ENCODE assay signal across 8 mouse cellular contexts in the genomic region with DNA sequence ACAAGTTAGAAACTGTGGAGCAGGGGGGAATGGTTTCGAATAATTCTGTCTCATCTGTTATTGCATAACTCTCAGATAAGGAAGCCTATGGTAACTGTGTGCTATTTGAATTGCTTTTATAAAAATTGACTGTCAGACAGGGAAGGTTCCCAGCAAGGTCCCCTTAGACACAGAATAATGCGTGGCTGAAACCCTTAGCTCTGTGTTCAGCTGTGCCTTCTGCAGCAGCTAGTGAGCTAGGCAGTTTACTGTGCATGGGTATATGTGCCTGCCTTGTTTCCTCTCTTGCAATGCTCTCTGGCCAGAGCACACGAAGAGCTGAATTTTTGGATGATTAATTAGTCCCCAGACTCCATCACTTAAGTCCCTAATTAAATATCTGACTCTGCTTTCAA. TPM values are rescaled to one million over a fixed set of nuclear protein-coding genes. Genes with fewer than 3 reads are reported as not detected.
A peak's percentile ranks its signal among the peaks of the same experiment; 100 is the strongest.
DNase-seq lines count a peak whose midpoint lies in the region; ATAC-seq and TF ChIP-seq lines count a peak whose summit lies in the region.

No protein-coding gene starts in this region.

- peak overlapping the region; percentile 37; the same call in 1 of the 2 replicates for H3K27ac ChIP-seq in lung, embryonic 15.5 days
- H3K27ac ChIP-seq in forebrain, embryonic 14.5 days (ENCODE audit: low read depth, low read length): no peak overlapping the region; the same call in 1 of the 2 replicates
- peak overlapping the region; percentile 15; the same call in 1 of the 2 replicates for H3K27ac ChIP-seq in intestine, postnatal 0 days (ENCODE audit: low read depth, low read length)
- H3K27ac ChIP-seq in olfactory bulb, adult 2 months (ENCODE audit: insufficient read depth, low read depth, low read length): peak overlapping the region; percentile 43; the same call in 1 of the 2 replicates

- no peak for TF ChIP-seq POLR2A in olfactory bulb, adult 2 months (IDR thresholded peaks at IDR 0.05; ENCODE audit: insufficient read depth, low read depth, low read length)

- no peak for ATAC-seq in lung, embryonic 15.5 days (ENCODE audit: borderline replicate concordance, extremely low read depth, low FRiP score, low TSS enrichment)
- ATAC-seq in forebrain, embryonic 14.5 days: peak; percentile 56; the same call in 1 of the 2 replicates
- ATAC-seq in intestine, postnatal 0 days: peak; percentile 31

- WGBS in lung, embryonic 15.5 days: 18% methylated on average over 3 of the region's 3 CpGs
- 25% methylated on average over 3 of the region's 3 CpGs for WGBS in forebrain, embryonic 14.5 days
- 7% methylated on average over 3 of the region's 3 CpGs for WGBS in intestine, postnatal 0 days
- 16% methylated on average over 3 of the region's 3 CpGs for WGBS in olfactory bulb, adult 2 months

- no peaks in the 10 kb centered on the region for H3K27me3 ChIP-seq in lung, embryonic 15.5 days
- no peaks in the 10 kb centered on the region for H3K27me3 ChIP-seq in forebrain, embryonic 14.5 days (replicated peaks; ENCODE audit: control insufficient read depth, insufficient read depth, low read length)
- no peaks in the 10 kb centered on the region for H3K27me3 ChIP-seq in intestine, postnatal 0 days (replicated peaks; ENCODE audit: control insufficient read depth, insufficient read depth, low read length)

- H3K36me3 ChIP-seq in lung, embryonic 15.5 days: no peaks in the 10 kb centered on the region
- H3K36me3 ChIP-seq in forebrain, embryonic 14.5 days (ENCODE audit: control insufficient read depth, insufficient read depth, low read length): no peaks in the 10 kb centered on the region
- no peaks in the 10 kb centered on the region for H3K36me3 ChIP-seq in intestine, postnatal 0 days (ENCODE audit: control insufficient read depth, insufficient read depth)

- H3K4me1 ChIP-seq in lung, embryonic 15.5 days: peaks cover 22% of the 10 kb centered on the region
- peaks cover 10% of the 10 kb centered on the region for H3K4me1 ChIP-seq in forebrain, embryonic 14.5 days (ENCODE audit: control insufficient read depth, insufficient read depth, low read length)
- H3K4me1 ChIP-seq in intestine, postnatal 0 days (replicated peaks; ENCODE audit: control insufficient read depth, insufficient read depth, low read length): peaks cover 3% of the 10 kb centered on the region; the same call in 1 of the 2 replicates
- peaks cover 3% of the 10 kb centered on the region for H3K4me1 ChIP-seq in olfactory bulb, adult 2 months (ENCODE audit: control insufficient read depth, insufficient read depth, low read length)

- intact Hi-C loops in gastrocnemius, postnatal 36 days (cut with DNase I): loop anchor here (5.0 kb wide), 1 partner anchor 51 kb away; no protein-coding TSS in a partner anchor

- DNase-seq in lung, postnatal 4 days: no peak
- DNase-seq in forebrain, embryonic 14.5 days (ENCODE audit: low spot score): peak; percentile 47
- DNase-seq in gastrocnemius, postnatal 36 days: no peak
- DNase-seq in thymus, postnatal 36 days: no peak
- no peak for DNase-seq in layer of hippocampus, adult 8-10 months (ENCODE audit: low spot score in 2 of 2)

- H3K9me3 ChIP-seq in lung, embryonic 15.5 days: no peaks in the 10 kb centered on the region
- no peaks in the 10 kb centered on the region for H3K9me3 ChIP-seq in forebrain, embryonic 14.5 days (replicated peaks; ENCODE audit: control insufficient read depth, low read length)
- no peaks in the 10 kb centered on the region for H3K9me3 ChIP-seq in intestine, postnatal 0 days (ENCODE audit: control insufficient read depth)

- H3K4me2 ChIP-seq in lung, embryonic 15.5 days: peak overlapping the region; percentile 59
- peak overlapping the region; percentile 54 for H3K4me2 ChIP-seq in forebrain, embryonic 14.5 days (ENCODE audit: low read length)
- H3K4me2 ChIP-seq in intestine, postnatal 0 days (replicated peaks; ENCODE audit: low read depth): peak overlapping the region; percentile 74

- peak overlapping the region; percentile 20 for H3K4me3 ChIP-seq in lung, embryonic 15.5 days
- H3K4me3 ChIP-seq in forebrain, embryonic 14.5 days (ENCODE audit: low read depth, low read length): no peak overlapping the region
- H3K4me3 ChIP-seq in intestine, postnatal 0 days (ENCODE audit: low read depth, low read length): peak overlapping the region; percentile 42
- peak overlapping the region; percentile 0; the same call in 1 of the 2 replicates for H3K4me3 ChIP-seq in olfactory bulb, adult 2 months (ENCODE audit: insufficient read depth, low read depth, low read length)

- no peak overlapping the region for H3K9ac ChIP-seq in lung, embryonic 15.5 days
- H3K9ac ChIP-seq in forebrain, embryonic 14.5 days (ENCODE audit: low read length): no peak overlapping the region
- 0 out of 2 replicates have a peak overlapping the region, but pooled peaks have one; percentile 53 for H3K9ac ChIP-seq in intestine, postnatal 0 days (ENCODE audit: low read depth, low read length)

- TF ChIP-seq CTCF in intestine, postnatal 0 days (IDR thresholded peaks at IDR 0.05; ENCODE audit: low read depth): no peak
- no peak for TF ChIP-seq CTCF in olfactory bulb, adult 2 months (IDR thresholded peaks at IDR 0.05; ENCODE audit: insufficient read depth, low read depth, low read length)

RNA-seq across cellular contexts. Expression of a gene that starts 1.4 kb away (rescaled TPM):
- 2.5 and 3.1 TPM in 2 replicates for polyA plus RNA-seq in lung, embryonic 15.5 days (2015; fragmentation: Nextera tagmentation; extraction: Ambion mirVana)
- 1.3 and 2.3 TPM in 2 replicates for polyA plus RNA-seq in forebrain, embryonic 14.5 days (2014; fragmentation: Nextera tagmentation; extraction: Ambion mirVana)
- polyA plus RNA-seq in intestine, postnatal 0 days (2015; fragmentation: Nextera tagmentation; extraction: Ambion mirVana): 1.5 and 2.8 TPM in 2 replicates
- not detected in 2 replicates for polyA plus RNA-seq in olfactory bulb, adult 2 months (2012; ENCODE audit: insufficient read depth, insufficient read length, low replicate concordance, missing spikeins)
- 10 to 100 TPM; 32.3 to 39.7 TPM for total RNA-seq in gastrocnemius, postnatal 36 days (2021)
- total RNA-seq in layer of hippocampus, adult 8-10 months (2022): 10 to 100 TPM; 17.9 to 26.5 (median 22.1) TPM
